Mouse (Mus musculus) kidney, postnatal 14 days (tissue): ENCODE measurements around the gene Coro6.

Experiments used
- DNase-seq: peaks from one replicate; pipeline ENCODE4 v3.0.0; 2022; ENCODE audit warnings: mixed read lengths

Gene Coro6

GRCm38 (mm10) chr11:77465111-77465510 lies 2.9 kb downstream of the Coro6 start:
- DNase-seq = no peak

DNA sequence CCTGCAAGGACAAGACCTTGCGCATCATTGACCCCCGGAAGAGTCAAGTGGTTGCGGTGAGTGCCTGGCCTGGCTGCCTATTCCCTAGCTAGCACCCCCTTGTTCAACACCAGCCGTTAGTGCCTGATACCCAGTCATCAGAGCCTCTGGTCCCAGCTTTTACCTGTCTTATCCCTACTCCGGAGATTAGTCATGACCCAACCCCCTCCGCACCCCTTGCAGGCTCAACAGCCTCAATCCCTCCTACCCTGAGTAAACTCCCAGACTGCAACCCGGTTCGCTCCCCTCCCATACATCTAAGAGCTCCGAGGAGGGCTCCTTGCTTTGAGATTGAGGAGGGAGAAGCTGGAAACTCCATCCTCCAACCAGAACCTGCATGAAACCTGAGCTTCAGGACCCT lies 4.3 kb downstream of the Coro6 start:
- no peak for DNase-seq

DNA sequence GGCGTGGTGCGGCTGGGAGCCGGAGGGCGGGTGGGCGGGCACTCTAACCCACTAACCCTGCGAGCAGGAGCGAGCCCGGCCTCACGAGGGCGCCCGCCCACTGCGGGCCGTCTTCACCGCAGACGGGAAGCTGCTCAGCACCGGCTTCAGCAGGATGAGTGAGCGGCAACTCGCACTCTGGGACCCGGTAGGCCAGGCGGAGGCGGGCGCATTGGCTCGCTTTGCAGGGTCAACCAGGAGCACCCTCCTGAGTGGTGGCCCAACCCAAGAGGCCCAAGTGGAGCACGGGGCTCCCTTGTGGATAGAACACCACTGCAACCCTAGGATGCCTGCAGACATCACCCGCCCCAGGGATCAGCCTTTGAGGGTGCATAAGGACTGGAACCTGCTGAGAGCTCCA lies 4.9 kb downstream of the Coro6 start:
- peak; percentile 87 for DNase-seq

- DNase-seq = peak; percentile 79
Observed at GRCm38 (mm10) chr11:77467784-77468183, 5.6 kb downstream of the Coro6 start.

GRCm38 (mm10) chr11:77468397-77468796 lies 6.2 kb downstream of the Coro6 start:
- no peak for DNase-seq

DNA sequence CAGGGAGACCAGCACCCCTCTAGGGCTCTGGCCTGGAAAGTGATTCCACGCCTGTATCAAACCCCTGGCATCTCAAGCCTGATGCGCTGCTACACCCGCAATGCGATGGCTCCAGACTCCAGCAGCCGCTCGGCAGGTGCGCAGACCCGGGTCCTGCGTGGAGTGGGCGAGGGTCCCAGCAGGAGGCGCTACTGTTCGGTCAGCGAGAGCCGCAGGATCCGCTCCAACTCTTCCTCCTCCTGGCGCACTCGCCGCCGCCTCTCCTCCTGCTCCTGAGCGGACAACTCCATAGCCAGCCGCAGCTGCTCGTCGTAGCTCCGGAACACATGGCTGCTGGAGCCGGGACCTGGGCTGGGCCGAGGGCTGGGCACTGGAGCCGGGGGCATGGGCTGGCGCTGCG lies 9.2 kb downstream of the Coro6 start:
- DNase-seq = no peak

DNA sequence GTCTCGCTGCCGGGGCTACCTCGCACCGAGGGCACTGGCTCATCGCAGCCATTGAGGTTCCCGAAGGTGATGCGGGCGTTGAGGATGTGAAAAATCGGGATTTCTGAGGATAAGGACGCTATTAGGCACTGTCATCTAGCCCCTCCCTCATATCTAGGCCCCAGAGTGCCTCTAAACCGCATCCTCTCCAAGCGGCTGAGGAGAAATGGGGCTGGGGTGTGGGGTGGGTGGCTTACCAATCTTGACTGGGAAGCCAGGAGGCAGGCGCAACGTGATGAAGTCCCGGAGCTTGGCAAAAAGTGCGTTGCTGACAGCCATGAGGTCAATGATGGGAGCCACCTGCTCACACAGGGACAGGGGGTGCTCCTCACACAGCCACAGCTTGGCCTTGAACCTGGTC lies 10.6 kb downstream of the Coro6 start:
- DNase-seq = no peak

DNA sequence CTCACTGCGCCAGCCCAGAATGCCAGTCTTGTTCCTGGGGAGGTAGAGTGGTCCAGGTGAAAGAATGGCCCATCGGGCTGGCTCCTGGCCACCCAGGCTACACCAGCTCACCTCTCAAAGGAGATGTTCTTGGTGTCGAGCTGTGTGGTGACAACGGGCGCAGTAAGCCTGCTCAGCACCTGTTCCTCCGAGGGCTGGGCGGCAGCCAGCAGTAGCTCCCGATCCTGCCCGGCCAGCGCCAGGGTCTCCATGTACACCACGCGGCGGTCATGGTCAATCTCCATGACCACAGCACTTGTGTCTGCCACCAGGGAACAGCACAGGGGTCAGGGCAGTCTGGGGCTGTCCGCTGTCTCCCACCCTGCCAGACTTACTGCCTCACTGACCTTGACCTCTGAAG lies 14.0 kb downstream of the Coro6 start:
- DNase-seq = peak; percentile 6

DNA sequence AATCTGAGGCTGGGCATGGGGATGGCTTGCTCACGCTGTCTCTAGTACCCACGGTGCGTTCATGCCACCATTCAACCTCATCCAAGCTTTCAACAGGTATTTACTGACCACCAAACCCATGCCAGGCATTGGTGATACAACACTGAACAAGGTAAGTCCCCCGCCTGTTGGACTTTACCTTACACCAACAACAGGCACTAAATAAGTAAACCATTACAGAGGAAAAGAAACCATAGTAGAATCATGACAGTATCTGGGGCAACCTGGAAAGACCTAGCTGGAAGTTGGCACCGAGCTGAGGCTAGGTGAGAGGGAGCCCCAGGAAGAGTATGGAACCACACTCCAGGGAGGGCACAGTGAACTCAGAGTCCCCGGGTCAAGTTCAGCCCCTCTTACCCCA lies 14.7 kb downstream of the Coro6 start:
- peak; percentile 20 for DNase-seq

DNA sequence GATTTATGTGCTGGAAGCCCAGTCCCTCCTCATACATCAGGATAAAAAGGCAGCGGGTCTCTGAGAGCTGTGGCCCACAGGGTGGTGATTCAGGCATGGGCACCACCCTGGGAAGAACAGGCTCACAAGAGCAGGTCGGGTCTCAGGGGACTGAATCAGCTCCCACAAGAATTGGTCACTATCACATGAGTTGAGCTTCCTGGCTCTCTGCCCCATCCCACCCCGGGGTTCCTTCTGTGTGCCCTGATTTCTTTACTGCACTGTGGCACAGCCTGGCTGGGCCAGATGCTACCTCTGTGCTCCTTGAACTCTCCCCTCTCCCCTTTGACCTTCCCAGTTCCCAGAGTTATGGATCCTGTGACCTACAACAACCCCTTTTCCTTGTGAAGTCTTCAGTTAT lies 20.8 kb downstream of the Coro6 start:
- no peak for DNase-seq

GRCm38 (mm10) chr11:77483510-77484255 lies 21.5 kb downstream of the Coro6 start:
- DNase-seq = no peak

DNA sequence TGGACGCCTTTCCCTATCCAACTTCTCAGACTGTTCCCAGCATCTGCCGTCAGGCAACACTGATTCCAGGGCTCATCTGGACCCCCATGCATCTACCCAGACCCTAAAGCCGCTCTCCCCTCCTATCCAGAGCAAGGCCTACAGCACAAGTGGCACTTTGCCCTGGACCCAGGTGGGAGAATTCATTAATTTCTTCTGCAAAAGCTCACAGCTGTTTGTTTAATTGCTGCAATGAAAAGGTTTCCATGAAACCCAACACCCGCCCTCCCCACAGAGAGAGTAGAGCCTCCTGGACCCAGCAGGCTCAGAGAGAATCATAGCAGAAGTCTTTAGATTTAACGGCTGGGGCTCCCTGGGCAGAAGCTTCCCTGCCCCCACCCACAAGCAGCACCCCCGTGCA lies 23.0 kb downstream of the Coro6 start:
- DNase-seq = no peak

GRCm38 (mm10) chr11:77486798-77487197 lies 24.6 kb downstream of the Coro6 start:
- peak; percentile 27 for DNase-seq

DNA sequence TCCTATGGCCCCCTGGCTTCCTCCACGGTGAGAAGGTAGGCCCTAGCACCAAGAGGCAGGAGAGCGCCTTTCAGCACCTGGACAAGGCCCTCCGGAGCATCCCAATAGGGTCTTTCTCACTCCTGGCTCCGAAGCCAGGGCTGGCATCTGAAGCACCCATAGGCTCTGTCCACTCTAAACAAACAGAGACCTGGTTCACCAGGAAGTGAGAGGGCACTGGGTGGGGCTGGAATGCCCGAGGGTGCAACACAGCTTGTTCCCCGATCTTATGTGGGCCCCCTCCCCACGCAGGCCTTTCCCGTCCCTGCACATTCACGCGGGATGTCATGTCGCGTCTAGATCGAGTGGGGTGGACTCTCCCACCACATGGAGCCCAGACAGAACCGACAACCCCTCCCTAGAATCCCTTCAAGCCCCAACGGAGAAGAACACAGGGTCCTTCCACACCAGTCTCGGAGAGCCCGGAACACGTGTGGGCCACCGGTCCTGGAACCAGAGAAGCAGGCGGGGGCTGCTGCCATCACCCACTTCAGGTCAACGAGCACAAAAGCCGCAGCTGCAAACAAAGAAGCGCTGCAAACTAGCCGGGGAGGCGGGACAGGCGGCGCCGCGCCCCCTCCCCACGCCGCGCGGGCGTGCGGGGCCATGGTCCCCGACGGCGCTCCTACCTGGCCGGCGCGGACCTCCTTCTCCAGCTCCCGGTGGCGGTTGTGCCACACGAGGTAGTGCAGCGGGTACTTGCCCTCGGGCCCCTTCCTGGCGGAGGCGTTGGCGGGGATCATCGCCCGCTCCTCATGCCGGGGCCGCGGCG lies 26.8 kb downstream of the Coro6 start:
- DNase-seq = peak; percentile 17

DNA sequence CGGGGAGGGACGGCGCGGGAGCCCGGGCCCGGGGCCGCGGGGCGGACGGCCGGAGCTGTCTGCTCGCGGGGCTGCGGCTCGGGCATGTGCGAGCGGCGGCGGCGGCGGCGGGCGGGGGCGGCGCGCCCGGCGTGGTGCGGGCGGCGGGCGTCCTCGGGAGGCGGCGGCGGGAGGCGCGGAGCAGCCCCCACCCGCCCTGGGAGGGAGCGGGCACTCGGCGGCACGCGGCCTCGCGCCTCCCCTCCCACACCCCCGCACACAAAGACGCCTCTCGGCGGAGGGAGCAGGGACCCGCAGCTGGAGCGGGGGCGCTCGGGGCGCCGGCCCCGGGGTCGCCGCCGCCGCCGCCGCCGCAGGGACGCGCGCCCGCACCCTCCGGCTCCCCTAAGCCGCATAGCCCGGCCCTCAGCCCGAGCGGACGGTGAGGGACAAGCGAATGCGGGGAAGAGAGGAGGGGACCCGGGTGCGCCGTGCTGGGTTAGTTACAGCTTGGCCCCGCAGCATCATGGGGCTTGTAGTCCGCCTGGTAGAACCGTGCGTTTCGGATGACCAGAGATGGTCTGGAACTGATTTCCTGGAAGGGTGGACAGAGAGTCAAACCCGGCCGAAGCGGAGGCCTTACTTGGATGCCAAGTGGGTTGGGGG lies 27.5 kb downstream of the Coro6 start, which contains the start of gene Ankrd13b:
TSS of gene Ankrd13b (minus strand) at position 88 of the 645 bp plus-strand sequence.
- DNase-seq = peak; percentile 86

DNA sequence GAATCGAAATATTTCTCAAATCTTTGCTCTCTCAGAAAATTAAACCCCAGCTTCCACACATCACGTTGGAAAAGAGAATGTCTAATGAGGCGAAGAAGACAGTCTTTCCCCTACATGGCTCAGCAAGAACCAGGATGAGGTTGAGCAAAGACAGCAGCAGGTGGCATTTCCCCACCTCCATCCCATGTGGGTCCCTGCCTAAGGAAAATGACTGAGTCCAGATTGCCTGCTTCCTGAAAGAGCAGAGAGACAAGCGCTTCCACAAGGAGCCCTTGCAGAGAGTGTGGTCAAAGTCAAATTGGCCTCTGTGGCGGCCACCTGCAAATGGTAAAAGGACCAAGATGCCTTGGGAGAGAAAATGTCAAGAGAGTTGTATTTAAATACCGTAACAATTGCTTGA lies 28.2 kb downstream of the Coro6 start:
- peak; percentile 2 for DNase-seq

DNA sequence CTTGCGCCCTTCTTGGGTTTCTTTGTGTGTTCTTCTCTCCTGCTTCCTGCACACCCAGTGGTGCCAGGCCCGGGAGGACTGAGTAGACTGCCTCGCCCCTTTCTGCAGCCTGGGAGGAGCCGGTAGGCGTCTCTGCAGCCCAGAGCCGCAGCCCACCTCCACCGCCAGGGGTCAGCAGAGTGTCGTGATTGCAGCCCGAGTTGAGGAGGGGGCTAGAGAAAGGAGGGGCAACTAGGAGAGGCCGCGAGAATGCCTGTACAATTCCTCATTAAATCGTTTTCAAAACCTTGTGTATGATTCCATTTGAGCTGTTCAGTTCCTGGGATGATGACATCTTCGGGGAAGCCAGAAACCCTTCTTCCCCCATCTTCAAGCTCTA lies 28.9 kb downstream of the Coro6 start:
- DNase-seq = peak; percentile 92

- DNase-seq = peak; percentile 79
Observed at GRCm38 (mm10) chr11:77491502-77492291, 29.5 kb downstream of the Coro6 start.

DNA sequence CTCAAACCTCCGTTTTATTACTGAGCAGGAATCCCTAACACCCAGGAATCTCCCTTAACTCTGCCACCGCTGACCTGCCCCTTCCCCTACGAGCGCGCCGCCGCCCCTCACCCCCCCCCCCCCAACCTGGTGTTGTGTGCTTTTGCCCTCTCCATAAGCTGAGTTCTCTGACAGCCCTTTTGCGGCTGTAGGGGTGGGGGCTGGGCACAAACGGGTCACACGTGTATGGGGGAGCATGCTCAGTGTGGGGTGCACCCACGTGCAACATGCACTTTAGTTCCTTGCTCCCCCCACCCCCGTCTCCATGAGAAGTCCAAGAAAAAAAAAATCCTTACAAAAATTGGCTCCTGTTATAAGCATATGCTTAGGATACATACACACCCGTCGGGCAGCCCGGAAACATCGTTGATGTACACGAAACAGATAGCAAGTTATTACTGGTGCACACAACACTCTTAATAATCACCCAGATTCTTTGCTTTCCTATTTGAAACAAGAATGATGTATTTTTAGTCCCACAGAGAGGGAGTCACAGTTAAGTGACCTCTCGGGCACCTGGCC lies 30.2 kb downstream of the Coro6 start:
- peak; percentile 44 for DNase-seq

- peak; percentile 97 for DNase-seq
Observed at GRCm38 (mm10) chr11:77492911-77493332, 30.7 kb downstream of the Coro6 start.

- peak; percentile 62 for DNase-seq
Observed at GRCm38 (mm10) chr11:77493512-77494343, 31.5 kb downstream of the Coro6 start, which contains the start of gene Git1. Git1 (plus strand) TSS chr11:77493562.

DNA sequence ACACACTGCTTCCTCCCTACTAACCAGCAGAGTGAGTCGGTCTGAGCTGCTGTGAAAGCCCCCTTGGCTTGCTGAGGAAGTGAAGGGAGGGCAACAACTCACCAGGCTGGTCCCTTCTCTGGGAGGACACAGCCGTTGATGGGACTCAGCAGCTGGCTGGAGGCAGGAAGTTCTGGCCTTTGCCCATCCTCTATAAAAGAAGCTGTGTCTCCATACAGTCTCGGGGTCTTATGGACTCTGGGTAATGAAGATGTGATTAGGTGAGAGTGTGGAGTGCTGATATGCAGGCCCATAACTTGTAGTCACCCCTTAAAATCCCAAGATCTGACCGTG lies 32.1 kb downstream of the Coro6 start:
- DNase-seq = no peak
